ENCODE assay signal across 8 mouse cellular contexts in genomic region chr1:171263666-171264461, GRCm38 (mm10). TPM values are rescaled to one million over a fixed set of nuclear protein-coding genes. Genes with fewer than 3 reads are reported as not detected.
DNase-seq lines count a peak whose midpoint lies in the region; ATAC-seq and TF ChIP-seq lines count a peak whose summit lies in the region.
"Had no signal": no experiment of that assay in that cellular context is flagged by ENCODE, and none has a peak within 500 bp of the region (broad histone marks: within the 10 kb centered on the region; RNA-seq: fewer than 3 reads in every experiment).

No protein-coding gene starts in this region.

- H3K9me3 ChIP-seq in lung, embryonic 14.5 days (ENCODE audit: low read depth, low read length): no peaks in the 10 kb centered on the region
- H3K9me3 ChIP-seq in embryonic facial prominence, embryonic 15.5 days (replicated peaks): no peaks in the 10 kb centered on the region
- no peaks in the 10 kb centered on the region for H3K9me3 ChIP-seq in hindbrain, embryonic 16.5 days (ENCODE audit: control insufficient read depth, low read length)

- no peaks in the 10 kb centered on the region for H3K27me3 ChIP-seq in lung, embryonic 14.5 days (ENCODE audit: insufficient read depth, low read length)
- H3K27me3 ChIP-seq in embryonic facial prominence, embryonic 15.5 days: no peaks in the 10 kb centered on the region
- no peaks in the 10 kb centered on the region for H3K27me3 ChIP-seq in hindbrain, embryonic 16.5 days (replicated peaks; ENCODE audit: control insufficient read depth, insufficient read depth, low read length)
- H3K27me3 ChIP-seq in small intestine, adult 2 months (ENCODE audit: control insufficient read depth, insufficient read depth, low read length): no peaks in the 10 kb centered on the region

- TF ChIP-seq CTCF in lung, embryonic 14.5 days (IDR thresholded peaks at IDR 0.05; ENCODE audit: low read depth): no peak; the same call in 1 of the 2 replicates
- TF ChIP-seq CTCF in small intestine, adult 2 months (IDR thresholded peaks at IDR 0.05; ENCODE audit: extremely low read depth, insufficient read length, insufficient replicate concordance, low read depth, low read length): no peak

- H3K36me3 ChIP-seq in lung, embryonic 14.5 days (ENCODE audit: insufficient read depth): peaks cover 5% of the 10 kb centered on the region; the same call in 1 of the 2 replicates
- H3K36me3 ChIP-seq in embryonic facial prominence, embryonic 15.5 days: peaks cover 10% of the 10 kb centered on the region; the same call in 1 of the 2 replicates
- H3K36me3 ChIP-seq in hindbrain, embryonic 16.5 days (ENCODE audit: control insufficient read depth, insufficient read depth, low read length): no peaks in the 10 kb centered on the region
- no peaks in the 10 kb centered on the region for H3K36me3 ChIP-seq in small intestine, adult 2 months (ENCODE audit: control insufficient read depth, insufficient read depth, low read length)

- peak overlapping the region; percentile 90 for H3K27ac ChIP-seq in lung, embryonic 14.5 days (ENCODE audit: low read depth)
- peak overlapping the region; percentile 91 for H3K27ac ChIP-seq in embryonic facial prominence, embryonic 15.5 days (replicated peaks)
- peak overlapping the region; percentile 72 for H3K27ac ChIP-seq in hindbrain, embryonic 16.5 days (ENCODE audit: low read depth, low read length)
- H3K27ac ChIP-seq in small intestine, adult 2 months (ENCODE audit: insufficient read depth, low read depth, low read length): peak overlapping the region; percentile 39

- no peak for TF ChIP-seq POLR2A in small intestine, adult 2 months (IDR thresholded peaks at IDR 0.05; ENCODE audit: low read depth, low read length)

- peak overlapping the region; percentile 62 for H3K4me2 ChIP-seq in lung, embryonic 14.5 days
- H3K4me2 ChIP-seq in embryonic facial prominence, embryonic 15.5 days (replicated peaks): peak overlapping the region; percentile 46; the same call in 1 of the 2 replicates
- H3K4me2 ChIP-seq in hindbrain, embryonic 16.5 days (ENCODE audit: low read length): no peak overlapping the region; the same call in 1 of the 2 replicates

- WGBS in lung, embryonic 14.5 days: 70% methylated on average over 3 of the region's 3 CpGs
- 76% methylated on average over 3 of the region's 3 CpGs for WGBS in embryonic facial prominence, embryonic 15.5 days
- WGBS in hindbrain, embryonic 16.5 days: 84% methylated on average over 3 of the region's 3 CpGs
- WGBS in small intestine, adult 2 months: 54% methylated on average over 3 of the region's 3 CpGs

- no peak overlapping the region for H3K9ac ChIP-seq in lung, embryonic 14.5 days
- no peak overlapping the region for H3K9ac ChIP-seq in embryonic facial prominence, embryonic 15.5 days
- H3K9ac ChIP-seq in hindbrain, embryonic 16.5 days (ENCODE audit: low read depth, low read length): no peak overlapping the region

- peak; percentile 61 for DNase-seq in lung, embryonic 14.5 days
- no peak for DNase-seq in lung, postnatal 25 days (ENCODE audit: low spot score)
- DNase-seq in cerebellum, adult 9-11 months: no peak
- no peak for DNase-seq in embryo, embryonic 9.5 days (ENCODE audit: extremely low spot score)
- DNase-seq: thymus, postnatal 36 days had no signal

- no peak overlapping the region for H3K4me3 ChIP-seq in lung, embryonic 14.5 days (ENCODE audit: low read depth, low read length)
- H3K4me3 ChIP-seq in embryonic facial prominence, embryonic 15.5 days (replicated peaks): no peak overlapping the region
- no peak overlapping the region for H3K4me3 ChIP-seq in hindbrain, embryonic 16.5 days (ENCODE audit: low read length)
- no peak overlapping the region for H3K4me3 ChIP-seq in small intestine, adult 2 months (ENCODE audit: low read depth, low read length)

- H3K4me1 ChIP-seq in lung, embryonic 14.5 days (ENCODE audit: insufficient read depth): peaks cover 20% of the 10 kb centered on the region
- peaks cover 17% of the 10 kb centered on the region for H3K4me1 ChIP-seq in embryonic facial prominence, embryonic 15.5 days
- peaks cover 14% of the 10 kb centered on the region for H3K4me1 ChIP-seq in hindbrain, embryonic 16.5 days (ENCODE audit: control insufficient read depth, insufficient read depth, low read depth, low read length)
- H3K4me1 ChIP-seq in small intestine, adult 2 months (ENCODE audit: control insufficient read depth, insufficient read depth, insufficient read length, low read length): peaks cover 10% of the 10 kb centered on the region; the same call in 1 of the 2 replicates

- no peak for ATAC-seq in lung, embryonic 14.5 days (ENCODE audit: insufficient read depth)
- no peak for ATAC-seq in embryonic facial prominence, embryonic 15.5 days (ENCODE audit: insufficient number of reproducible peaks, low FRiP score, low TSS enrichment, low read depth)
- ATAC-seq in hindbrain, embryonic 16.5 days: no peak

RNA-seq across cellular contexts. Expression of gene B4galt3, which starts 6.3 kb away (rescaled TPM):
- 80.3 and 94.3 TPM in 2 replicates for polyA plus RNA-seq in lung, embryonic 14.5 days (2014; fragmentation: Nextera tagmentation; extraction: Ambion mirVana)
- polyA plus RNA-seq in embryonic facial prominence, embryonic 15.5 days (2015; fragmentation: Nextera tagmentation; extraction: Ambion mirVana): 75.5 and 86.7 TPM in 2 replicates
- 101 and 106 TPM in 2 replicates for polyA plus RNA-seq in hindbrain, embryonic 16.5 days (2015; fragmentation: Nextera tagmentation; extraction: Ambion mirVana)
- 38.5 and 78.5 TPM in 2 replicates for polyA plus RNA-seq in small intestine, adult 2 months (2012; rRNA removed)

RNA-seq across cellular contexts. Expression of gene Ndufs2, which starts 12.7 kb away (rescaled TPM):
- 244 and 250 TPM in 2 replicates for polyA plus RNA-seq in lung, embryonic 14.5 days (2014; fragmentation: Nextera tagmentation; extraction: Ambion mirVana)
- 217 and 248 TPM in 2 replicates for polyA plus RNA-seq in embryonic facial prominence, embryonic 15.5 days (2015; fragmentation: Nextera tagmentation; extraction: Ambion mirVana)
- polyA plus RNA-seq in hindbrain, embryonic 16.5 days (2015; fragmentation: Nextera tagmentation; extraction: Ambion mirVana): 262 and 280 TPM in 2 replicates
- 79.8 and 116 TPM in 2 replicates for polyA plus RNA-seq in small intestine, adult 2 months (2012; rRNA removed)

RNA-seq across cellular contexts. Expression of gene Adamts4, which starts 13.6 kb away (rescaled TPM):
- 6.6 and 7.5 TPM in 2 replicates for polyA plus RNA-seq in lung, embryonic 14.5 days (2014; fragmentation: Nextera tagmentation; extraction: Ambion mirVana)
- 26.0 and 26.6 TPM in 2 replicates for polyA plus RNA-seq in embryonic facial prominence, embryonic 15.5 days (2015; fragmentation: Nextera tagmentation; extraction: Ambion mirVana)
- 6.0 and 6.6 TPM in 2 replicates for polyA plus RNA-seq in hindbrain, embryonic 16.5 days (2015; fragmentation: Nextera tagmentation; extraction: Ambion mirVana)
- polyA plus RNA-seq in small intestine, adult 2 months (2012; rRNA removed): 1.5 and 2.6 TPM in 2 replicates

RNA-seq across cellular contexts. Expression of gene Ppox, which starts 17.1 kb away (rescaled TPM):
- 50.9 and 51.7 TPM in 2 replicates for polyA plus RNA-seq in lung, embryonic 14.5 days (2014; fragmentation: Nextera tagmentation; extraction: Ambion mirVana)
- polyA plus RNA-seq in embryonic facial prominence, embryonic 15.5 days (2015; fragmentation: Nextera tagmentation; extraction: Ambion mirVana): 56.9 and 58.2 TPM in 2 replicates
- polyA plus RNA-seq in hindbrain, embryonic 16.5 days (2015; fragmentation: Nextera tagmentation; extraction: Ambion mirVana): 42.7 and 47.9 TPM in 2 replicates
- 15.4 and 23.4 TPM in 2 replicates for polyA plus RNA-seq in small intestine, adult 2 months (2012; rRNA removed)

RNA-seq across cellular contexts. Expression of gene Usp21, which starts 23.9 kb away (rescaled TPM):
- 73.9 and 86.0 TPM in 2 replicates for polyA plus RNA-seq in lung, embryonic 14.5 days (2014; fragmentation: Nextera tagmentation; extraction: Ambion mirVana)
- 85.1 and 91.1 TPM in 2 replicates for polyA plus RNA-seq in embryonic facial prominence, embryonic 15.5 days (2015; fragmentation: Nextera tagmentation; extraction: Ambion mirVana)
- polyA plus RNA-seq in hindbrain, embryonic 16.5 days (2015; fragmentation: Nextera tagmentation; extraction: Ambion mirVana): 92.3 and 101 TPM in 2 replicates
- 18.3 and 30.2 TPM in 2 replicates for polyA plus RNA-seq in small intestine, adult 2 months (2012; rRNA removed)

Comparison
In these comparisons a context has a peak if more than half of its experiments do, and no peak if none do; other contexts are left out.
1. H3K27ac ChIP-seq: peak in every context shown above with its lines; median percentile 91 in embryonic facial prominence, embryonic 15.5 days; 90 in lung, embryonic 14.5 days; 72 in hindbrain, embryonic 16.5 days; 39 in small intestine, adult 2 months.